Comparison of ENCODE assay signal across 14 mouse cellular contexts in the genomic region with DNA sequence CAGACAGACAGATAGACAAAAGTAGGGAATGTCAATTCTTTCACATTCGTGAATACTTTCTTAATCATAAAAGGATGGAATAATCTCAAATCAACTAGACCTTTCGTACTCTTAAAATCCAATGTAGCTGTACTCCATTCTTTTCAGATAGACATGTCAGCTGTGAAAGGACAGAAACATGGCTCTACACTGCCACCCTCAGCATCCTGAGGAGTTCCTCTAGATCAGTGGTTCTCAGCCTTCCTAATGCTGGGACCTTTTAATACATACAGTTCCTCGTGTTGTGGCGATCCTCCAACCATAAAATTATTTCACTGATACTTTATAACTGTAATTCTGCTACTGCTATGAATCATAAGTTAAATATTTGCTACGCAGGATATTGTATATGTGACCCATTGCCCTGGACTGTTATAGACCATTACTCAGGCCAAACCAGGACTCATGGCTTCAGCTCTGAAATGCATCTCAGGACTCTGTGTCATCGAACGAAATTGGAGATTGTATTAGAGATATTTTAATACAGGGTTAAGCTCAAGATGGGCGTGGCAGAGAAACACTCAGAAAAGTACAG.
A peak's percentile ranks its signal among the peaks of the same experiment; 100 is the strongest.
DNase-seq lines count a peak whose midpoint lies in the region; ATAC-seq lines count a peak whose summit lies in the region.
"Had no signal": no experiment of that assay in that cellular context is flagged by ENCODE, and none has a peak within 500 bp of the region (broad histone marks: within the 10 kb centered on the region; RNA-seq: fewer than 3 reads in every experiment).

No protein-coding gene starts in this region.

- no peaks in the 10 kb centered on the region for H3K36me3 ChIP-seq in embryonic facial prominence, embryonic 14.5 days (ENCODE audit: control insufficient read depth, insufficient read depth, low read length)
- no peaks in the 10 kb centered on the region for H3K36me3 ChIP-seq in embryonic facial prominence, embryonic 10.5 days (replicated peaks)
- H3K36me3 ChIP-seq: forebrain, embryonic 12.5 days had no signal

- no peak overlapping the region for H3K4me2 ChIP-seq in embryonic facial prominence, embryonic 14.5 days (ENCODE audit: low read depth, low read length)
- H3K4me2 ChIP-seq: forebrain, embryonic 12.5 days had no signal

- H3K9me3 ChIP-seq in embryonic facial prominence, embryonic 14.5 days (ENCODE audit: control insufficient read depth, low read length), result no peaks in the 10 kb centered on the region
- H3K9me3 ChIP-seq in embryonic facial prominence, embryonic 10.5 days, result no peaks in the 10 kb centered on the region
- H3K9me3 ChIP-seq: forebrain, embryonic 12.5 days; megakaryocyte, embryonic 14.5 days had no signal

- H3K4me1 ChIP-seq in embryonic facial prominence, embryonic 14.5 days (ENCODE audit: control insufficient read depth, insufficient read depth, low read length), result no peaks in the 10 kb centered on the region
- H3K4me1 ChIP-seq in embryonic facial prominence, embryonic 10.5 days, result no peaks in the 10 kb centered on the region
- H3K4me1 ChIP-seq: forebrain, embryonic 12.5 days; megakaryocyte, embryonic 14.5 days had no signal

- peak; percentile 21 for DNase-seq in embryonic facial prominence, embryonic 14.5 days (ENCODE audit: low spot score)
- no peak for DNase-seq in embryonic facial prominence, embryonic 10.5 days (ENCODE audit: low spot score)
- DNase-seq in left cerebral cortex, adult 11 months (ENCODE audit: low spot score), result peak; percentile 2
- no peak for DNase-seq in left cerebral cortex, adult 8-10 months (ENCODE audit: low spot score in 2 of 2)
- peak; percentile 11 for DNase-seq in right cerebral cortex, postnatal 14 days
- no peak for DNase-seq in right cerebral cortex, postnatal 36 days (ENCODE audit: low spot score in 2 of 2)
- DNase-seq in thymus, postnatal 36 days, result no peak
- DNase-seq: adrenal gland, postnatal 25 days; gastrocnemius, postnatal 36 days; lung, adult 2 months; spleen, adult 18-20 months had no signal

- 76% methylated on average over 8 of the region's 8 CpGs for WGBS in embryonic facial prominence, embryonic 14.5 days
- 81% methylated on average over 8 of the region's 8 CpGs for WGBS in embryonic facial prominence, embryonic 10.5 days

- H3K27me3 ChIP-seq in embryonic facial prominence, embryonic 14.5 days (replicated peaks; ENCODE audit: control insufficient read depth, insufficient read depth, low read length), result no peaks in the 10 kb centered on the region
- no peaks in the 10 kb centered on the region for H3K27me3 ChIP-seq in embryonic facial prominence, embryonic 10.5 days (replicated peaks; ENCODE audit: low read depth, poor library complexity, severe bottlenecking)
- H3K27me3 ChIP-seq: forebrain, embryonic 12.5 days; megakaryocyte, embryonic 14.5 days had no signal

- no peak for ATAC-seq in embryonic facial prominence, embryonic 14.5 days (ENCODE audit: low read depth)
- ATAC-seq: CD4-positive, CD25-positive, alpha-beta regulatory T cell, adult 4 months had no signal

- no peak overlapping the region for H3K9ac ChIP-seq in embryonic facial prominence, embryonic 14.5 days (ENCODE audit: low read depth, low read length)
- H3K9ac ChIP-seq: forebrain, embryonic 12.5 days had no signal

- no peak overlapping the region for H3K4me3 ChIP-seq in embryonic facial prominence, embryonic 14.5 days (ENCODE audit: low read depth, low read length)
- H3K4me3 ChIP-seq in embryonic facial prominence, embryonic 10.5 days, result no peak overlapping the region
- H3K4me3 ChIP-seq: forebrain, embryonic 12.5 days; megakaryocyte, embryonic 14.5 days had no signal

- no peak overlapping the region for H3K27ac ChIP-seq in embryonic facial prominence, embryonic 14.5 days (replicated peaks; ENCODE audit: low read depth, low read length)
- no peak overlapping the region for H3K27ac ChIP-seq in embryonic facial prominence, embryonic 10.5 days (replicated peaks)
- H3K27ac ChIP-seq: forebrain, embryonic 12.5 days had no signal

Comparison
In these comparisons a context has a peak if more than half of its experiments do, and no peak if none do; other contexts are left out.
1. DNase-seq: peak in embryonic facial prominence, embryonic 14.5 days (single experiment), left cerebral cortex, adult 11 months (single experiment) and right cerebral cortex, postnatal 14 days (single experiment); none in embryonic facial prominence, embryonic 10.5 days (single experiment), left cerebral cortex, adult 8-10 months (0 of 2), right cerebral cortex, postnatal 36 days (0 of 2) and thymus, postnatal 36 days (0 of 2).